Mouse (Mus musculus) neural tube, embryonic 10.5 days (tissue): ENCODE data around the gene Gas2l1.

Experiments used
- DNase-seq: peaks from one replicate; pipeline ENCODE4 v3.0.0-alpha.2; 2017; ENCODE audit warnings: low spot score; ENCODE audit errors: extremely low spot score

The Gas2l1 gene

GRCm38 (mm10) chr11:5042645-5043381 is 22.3 kb downstream of the Gas2l1 start:
- DNase-seq, result no peak

- no peak for DNase-seq
These were observed 23.9 kb downstream of the Gas2l1 start for GRCm38 (mm10) chr11:5041144-5041780.

GRCm38 (mm10) chr11:5040585-5040984 is 24.5 kb downstream of the Gas2l1 start:
- no peak for DNase-seq

- DNase-seq, result no peak
These were observed 27.8 kb downstream of the Gas2l1 start for GRCm38 (mm10) chr11:5037146-5037854.

GRCm38 (mm10) chr11:5035421-5035820 is 29.7 kb downstream of the Gas2l1 start:
- no peak for DNase-seq

GRCm38 (mm10) chr11:5033136-5033535 is 32.0 kb downstream of the Gas2l1 start:
- no peak for DNase-seq

- DNase-seq, result no peak
These were observed 32.4 kb downstream of the Gas2l1 start for GRCm38 (mm10) chr11:5032706-5033105.

- DNase-seq, result no peak
These were observed 36.9 kb downstream of the Gas2l1 start for GRCm38 (mm10) chr11:5028228-5028627.

GRCm38 (mm10) chr11:5025108-5025507 is 40.0 kb downstream of the Gas2l1 start:
- no peak for DNase-seq

GRCm38 (mm10) chr11:5017506-5017905 is 47.6 kb downstream of the Gas2l1 start:
- no peak for DNase-seq

GRCm38 (mm10) chr11:5016286-5016685 is 48.8 kb downstream of the Gas2l1 start:
- DNase-seq, result no peak

- peak; percentile 22 for DNase-seq
These were observed 49.4 kb downstream of the Gas2l1 start for GRCm38 (mm10) chr11:5015720-5016119.

- no peak for DNase-seq
These were observed 52.9 kb downstream of the Gas2l1 start for GRCm38 (mm10) chr11:5012213-5012715.

GRCm38 (mm10) chr11:5011480-5011879 is 53.6 kb downstream of the Gas2l1 start:
- no peak for DNase-seq

GRCm38 (mm10) chr11:5010205-5010604 is 54.9 kb downstream of the Gas2l1 start:
- no peak for DNase-seq

- DNase-seq, result no peak
These were observed 55.6 kb downstream of the Gas2l1 start for GRCm38 (mm10) chr11:5009354-5010074.

GRCm38 (mm10) chr11:5008867-5009266 is 56.3 kb downstream of the Gas2l1 start:
- no peak for DNase-seq

GRCm38 (mm10) chr11:5007186-5007585 is 57.9 kb downstream of the Gas2l1 start:
- no peak for DNase-seq

GRCm38 (mm10) chr11:5005528-5005927 is 59.6 kb downstream of the Gas2l1 start:
- DNase-seq, result no peak
